Mouse (Mus musculus) hindbrain, embryonic 15.5 days (tissue): Measurements from ENCODE around the gene Mmp28. TPM values are rescaled to one million over a fixed set of nuclear protein-coding genes. Genes with fewer than 3 reads are reported as not detected.

Source experiments
- ATAC-seq: fragments of 200-750 bp; cut with Nextera tagmentation; 2 replicates; pipeline ENCODE4 v1.8.0; 2017; ENCODE audit warnings: low read depth, moderate number of reproducible peaks, moderate TSS enrichment; ENCODE audit not compliant: low FRiP score
- H3K27ac ChIP-seq: fragments of 300-500 bp; sonication (generic); replicated peaks from 2 replicates; pipeline ENCODE4 v1.5.1; 2015; ENCODE audit warnings: mild to moderate bottlenecking, inconsistent platforms
- H3K27me3 ChIP-seq: fragments of 300-500 bp; sonication (generic); 2 replicates; pipeline ENCODE4 v1.6.1; 2015; ENCODE audit warnings: control low read depth, inconsistent platforms
- H3K36me3 ChIP-seq: fragments of 300-500 bp; sonication (generic); 2 replicates; pipeline ENCODE4 v1.6.1; 2015; ENCODE audit warnings: control low read depth, inconsistent platforms
- H3K4me1 ChIP-seq: fragments of 300-500 bp; sonication (generic); replicated peaks from 2 replicates; pipeline ENCODE4 v1.6.1; 2015; ENCODE audit warnings: control low read depth, inconsistent platforms
- H3K4me2 ChIP-seq: fragments of 300-500 bp; sonication (generic); 2 replicates; pipeline ENCODE4 v1.6.1; 2015; ENCODE audit warnings: moderate library complexity, mild to moderate bottlenecking, inconsistent platforms
- H3K4me3 ChIP-seq: fragments of 300-500 bp; sonication (generic); 2 replicates; pipeline ENCODE4 v1.5.1; 2015; ENCODE audit warnings: mild to moderate bottlenecking, inconsistent platforms
- H3K9ac ChIP-seq: fragments of 300-500 bp; sonication (generic); 2 replicates; pipeline ENCODE4 v1.6.1; 2015; ENCODE audit warnings: inconsistent platforms
- H3K9me3 ChIP-seq: fragments of 300-500 bp; sonication (generic); 2 replicates; pipeline ENCODE4 v1.6.1; 2016; ENCODE audit warnings: control low read depth, inconsistent platforms
- WGBS: fragments of 180-500 bp; shearing (Covaris S2); methylation state at CpG from one replicate; pipeline ENCODE4 v1.1.7; 2015; 5-methylcytosine and 5-hydroxymethylcytosine counted together
- polyA plus RNA-seq: library from polyadenylated mRNA; unstranded; fragments of >200 nt; fragmentation: Nextera tagmentation; extraction: Ambion mirVana; gene quantifications from 2 replicates; pipeline ENCODE4 v1.2.1, GENCODE M21; 2015

The Mmp28 gene
- polyA plus RNA-seq, result 4.2 TPM in 2 replicates

DNA sequence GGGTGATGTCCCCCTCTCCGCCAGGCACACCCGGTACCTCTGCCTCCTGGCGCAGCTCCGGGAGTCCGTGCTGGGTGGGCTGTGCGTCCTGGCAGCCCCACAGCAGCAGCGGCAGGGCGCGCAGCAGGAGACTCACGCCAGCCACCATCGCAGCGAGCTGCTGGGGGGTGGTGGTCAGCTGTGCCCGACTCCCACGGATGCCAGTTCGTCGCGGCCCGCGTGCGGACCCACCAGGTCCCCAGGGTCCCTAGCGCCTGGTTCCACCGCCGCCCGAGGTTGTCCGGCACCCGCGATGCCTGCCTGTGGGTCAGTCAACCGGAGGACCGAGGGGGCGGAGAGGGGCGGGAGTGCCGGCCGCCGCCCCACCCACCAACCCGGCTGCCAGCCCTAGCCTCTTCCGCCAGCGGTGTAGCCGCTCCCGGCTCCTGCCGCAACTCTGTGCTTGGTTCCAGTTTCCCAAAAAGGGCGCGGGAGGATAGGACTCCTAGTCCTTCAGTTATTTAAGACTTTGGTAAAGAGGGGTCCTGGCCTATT lies at the start of gene Mmp28:
Gene Mmp28 (minus strand): TSS at position 361 of the 534 bp plus-strand sequence.
- H3K4me1 ChIP-seq, result peaks cover 28% of the 10 kb centered on the region
- H3K27me3 ChIP-seq, result peaks cover 32% of the 10 kb centered on the region
- WGBS, result 0% methylated on average over 41 of the region's 42 CpGs
- H3K4me3 ChIP-seq, result peak within 1 kb of the TSS; percentile 61
- no peaks in the 10 kb centered on the region for H3K36me3 ChIP-seq
- 0 out of 2 replicates have a peak within 1 kb of the TSS, but pooled peaks have one; percentile 16 for H3K27ac ChIP-seq
- peak within 1 kb of the TSS; percentile 68 for H3K9ac ChIP-seq
- no peaks in the 10 kb centered on the region for H3K9me3 ChIP-seq
- peak; percentile 50; the same call in 1 of the 2 replicates for ATAC-seq
- H3K4me2 ChIP-seq, result peak within 1 kb of the TSS; percentile 96

DNA sequence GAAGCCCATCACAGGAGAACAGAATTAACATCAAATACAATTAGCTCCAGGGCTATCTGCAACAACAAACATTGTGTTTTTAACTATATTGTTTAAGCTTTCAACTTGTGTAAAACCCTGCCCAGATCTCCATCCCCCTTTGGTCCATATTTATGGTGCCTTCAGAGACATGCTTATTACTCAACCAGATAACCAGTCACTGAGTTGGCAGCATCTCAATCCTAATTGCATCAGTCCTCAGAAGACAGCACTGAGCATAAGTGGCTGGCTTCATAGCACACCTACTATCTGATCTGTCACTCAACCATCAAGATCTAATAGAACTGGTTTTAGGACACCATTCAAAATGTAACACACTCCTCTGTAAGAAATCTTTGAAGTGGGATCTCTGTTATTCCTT lies 46.6 kb upstream of the Mmp28 start:
- Histone ChIP-seq H3K4me3 (no peak overlapping the region), H3K9me3 (no peaks in the 10 kb centered on the region), H3K9ac (no peak overlapping the region), H3K36me3 (peaks cover 32% of the 10 kb centered on the region), H3K4me1 (no peaks in the 10 kb centered on the region), H3K27me3 (no peaks in the 10 kb centered on the region), H3K27ac (no peak overlapping the region), H3K4me2 (no peak overlapping the region)
- no peak for ATAC-seq

DNA sequence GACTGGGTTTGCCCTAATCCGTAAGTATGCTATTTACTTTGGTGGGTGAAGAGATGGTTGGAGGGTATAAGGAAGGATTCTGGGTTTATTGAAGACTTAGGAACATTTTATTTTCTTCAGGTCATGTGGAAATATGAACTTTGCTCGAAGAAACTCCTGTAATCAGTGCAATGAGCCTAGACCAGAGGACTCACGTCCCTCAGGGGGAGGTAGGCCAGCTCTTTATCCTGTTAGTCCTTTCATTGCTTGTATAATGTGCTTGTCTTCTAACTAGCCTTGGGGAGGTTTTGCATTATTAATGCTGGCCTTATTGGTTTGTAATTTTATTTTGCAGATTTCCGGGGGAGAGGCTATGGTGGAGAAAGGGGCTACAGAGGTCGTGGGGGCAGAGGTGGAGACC lies 41.4 kb upstream of the Mmp28 start:
- no peaks in the 10 kb centered on the region for H3K27me3 ChIP-seq
- no peak for ATAC-seq
- H3K4me3 ChIP-seq, result no peak overlapping the region
- WGBS, result 89% methylated on average over 5 of the region's 5 CpGs
- no peaks in the 10 kb centered on the region for H3K9me3 ChIP-seq
- H3K9ac ChIP-seq, result no peak overlapping the region
- no peak overlapping the region for H3K27ac ChIP-seq
- no peaks in the 10 kb centered on the region for H3K4me1 ChIP-seq
- no peak overlapping the region for H3K4me2 ChIP-seq
- H3K36me3 ChIP-seq, result peaks cover 61% of the 10 kb centered on the region

GRCm38 (mm10) chr11:83495571-83495970 lies 32.7 kb upstream of the Mmp28 start:
- Histone ChIP-seq H3K4me2 (no peak overlapping the region), H3K9me3 (no peaks in the 10 kb centered on the region), H3K4me1 (0 out of 2 replicates have a peak, but pooled peaks cover 5% of the 10 kb centered on the region), H3K36me3 (peaks cover 16% of the 10 kb centered on the region; the same call in 1 of the 2 replicates), H3K27me3 (no peaks in the 10 kb centered on the region), H3K4me3 (no peak overlapping the region), H3K27ac (no peak overlapping the region), H3K9ac (no peak overlapping the region)
- WGBS, result 59% methylated on average over 2 of the region's 2 CpGs
- ATAC-seq, result no peak

DNA sequence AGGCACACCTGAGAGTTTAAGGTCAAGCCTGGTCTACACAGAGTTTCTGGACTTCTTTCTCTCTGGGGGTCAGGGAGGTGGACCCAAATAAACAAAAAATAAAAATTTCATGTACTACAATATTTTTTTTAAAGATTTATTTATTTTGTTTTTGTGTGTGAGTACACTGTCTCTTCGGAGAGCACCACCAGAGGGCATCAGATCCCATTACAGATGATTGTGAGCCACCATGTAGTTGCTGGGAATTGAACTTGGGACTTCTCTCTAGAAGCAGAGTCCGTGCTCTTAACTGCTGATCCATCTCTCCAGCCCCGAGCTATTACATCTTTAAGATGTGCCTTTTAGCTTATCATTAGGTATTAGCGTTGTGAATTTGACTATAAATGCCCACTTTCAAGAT lies 28.6 kb upstream of the Mmp28 start:
- Histone ChIP-seq H3K27ac (no peak overlapping the region), H3K4me2 (no peak overlapping the region), H3K4me1 (0 out of 2 replicates have a peak, but pooled peaks cover 5% of the 10 kb centered on the region), H3K27me3 (no peaks in the 10 kb centered on the region), H3K4me3 (no peak overlapping the region), H3K9ac (no peak overlapping the region), H3K9me3 (no peaks in the 10 kb centered on the region), H3K36me3 (peaks cover 26% of the 10 kb centered on the region)
- no peak for ATAC-seq
- 87% methylated on average over 4 of the region's 4 CpGs for WGBS

DNA sequence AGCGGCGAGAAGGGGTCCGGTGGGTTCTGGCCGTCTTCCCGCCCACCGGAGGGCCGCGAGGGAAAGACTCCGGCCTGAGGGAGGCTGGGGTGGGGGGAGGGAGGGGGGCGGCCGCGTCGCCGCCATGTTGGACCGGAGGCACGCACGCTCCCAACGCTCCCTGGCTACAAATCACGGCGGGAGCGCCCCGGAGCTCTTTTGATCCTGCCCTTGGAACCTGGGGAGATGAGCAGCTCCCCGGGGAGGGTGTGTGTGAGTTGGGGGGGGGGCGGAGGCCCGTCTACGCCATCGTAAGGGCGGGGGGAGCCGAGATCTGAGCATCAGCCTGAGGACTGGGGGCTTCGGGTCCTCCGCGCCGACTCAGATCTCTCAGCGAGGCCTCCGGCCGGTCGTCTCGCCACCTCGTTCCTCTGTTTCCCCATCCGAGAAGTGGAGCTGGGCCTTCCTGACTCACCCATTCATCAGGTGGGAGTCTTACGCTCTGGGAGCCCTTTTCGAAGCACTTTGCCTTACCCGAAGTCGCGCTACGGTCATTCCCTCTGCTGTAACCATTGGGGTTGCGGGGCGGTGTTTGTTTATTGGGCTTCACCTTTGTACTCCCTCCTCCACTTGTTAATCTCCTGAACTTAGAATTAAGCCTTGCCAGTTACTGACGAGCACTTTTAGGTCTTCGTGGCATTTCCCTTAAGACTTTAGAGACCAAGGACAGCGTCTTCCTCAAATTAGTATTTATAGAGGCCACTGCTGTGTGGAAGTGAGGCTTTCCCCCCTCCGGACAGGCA lies 10.6 kb upstream of the Mmp28 start:
- H3K36me3 ChIP-seq, result 0 out of 2 replicates have a peak, but pooled peaks cover 4% of the 10 kb centered on the region
- H3K9me3 ChIP-seq, result no peaks in the 10 kb centered on the region
- WGBS, result under 1% methylated on average over 50 of the region's 52 CpGs
- H3K27ac ChIP-seq, result peak overlapping the region; percentile 96
- H3K27me3 ChIP-seq, result peaks cover 5% of the 10 kb centered on the region; the same call in 1 of the 2 replicates
- peak; percentile 92 for ATAC-seq
- H3K4me1 ChIP-seq, result peaks cover 25% of the 10 kb centered on the region
- peak overlapping the region; percentile 84 for H3K9ac ChIP-seq
- H3K4me2 ChIP-seq, result peak overlapping the region; percentile 81
- peak overlapping the region; percentile 88 for H3K4me3 ChIP-seq

DNA sequence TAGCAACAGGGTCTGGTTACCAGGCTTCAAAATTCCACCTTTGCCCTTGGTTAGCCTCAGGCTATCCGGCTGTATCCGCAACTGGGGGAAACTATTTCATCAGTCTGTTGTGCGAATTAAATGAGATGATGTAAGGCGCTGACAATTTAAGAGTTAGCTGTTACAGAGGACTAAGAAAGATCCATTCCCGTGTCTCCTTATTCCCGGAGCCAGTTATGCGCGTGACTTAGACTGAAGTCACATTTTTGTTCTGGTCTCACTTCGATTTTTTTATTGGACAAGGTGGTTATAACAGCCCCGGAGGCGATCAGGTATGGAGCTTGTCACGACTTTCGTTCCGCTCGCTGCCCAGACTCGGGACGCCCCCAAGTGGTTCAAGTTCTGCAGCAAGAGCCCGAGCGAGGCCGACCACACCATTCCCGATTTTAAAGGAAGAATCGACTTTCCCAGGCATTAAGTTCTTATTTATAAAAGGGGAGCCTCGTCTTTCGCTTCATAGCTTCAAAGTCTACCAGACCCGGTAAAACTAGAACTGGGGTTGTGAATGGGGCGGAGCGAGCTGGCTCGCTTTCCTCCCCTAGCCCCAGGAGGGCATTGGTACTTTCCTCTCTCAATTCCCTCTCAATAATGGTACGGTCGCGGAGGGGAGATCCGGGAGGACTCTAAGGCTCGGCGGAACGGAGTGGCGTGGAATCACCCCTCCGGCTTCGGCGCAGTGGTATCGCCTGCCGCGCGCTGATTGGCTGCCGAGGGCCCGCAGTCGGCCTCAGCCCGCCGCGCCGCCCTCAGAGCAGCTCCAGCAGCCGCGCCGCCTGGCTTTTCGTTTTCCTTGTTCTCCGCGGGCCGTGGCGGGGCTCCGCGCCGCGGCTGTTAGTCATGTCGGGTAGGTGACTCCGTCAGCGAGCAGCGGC lies 9.7 kb upstream of the Mmp28 start, which contains the start of gene Taf15:
Gene Taf15 (plus strand): TSS at position 763 of the 911 bp plus-strand sequence.
- H3K9ac ChIP-seq, result peak within 1 kb of the TSS; percentile 84
- H3K4me1 ChIP-seq, result peaks cover 25% of the 10 kb centered on the region
- peak; percentile 98 for ATAC-seq
- H3K9me3 ChIP-seq, result no peaks in the 10 kb centered on the region
- peaks cover 5% of the 10 kb centered on the region; the same call in 1 of the 2 replicates for H3K27me3 ChIP-seq
- no peaks in the 10 kb centered on the region for H3K36me3 ChIP-seq
- H3K4me3 ChIP-seq, result peak within 1 kb of the TSS; percentile 88
- peak within 1 kb of the TSS; percentile 96 for H3K27ac ChIP-seq
- WGBS, result under 1% methylated on average over 65 of the region's 66 CpGs
- H3K4me2 ChIP-seq, result peak within 1 kb of the TSS; percentile 81

- no peak overlapping the region for H3K4me3 ChIP-seq
- H3K27ac ChIP-seq, result no peak overlapping the region
- H3K27me3 ChIP-seq, result peaks cover 5% of the 10 kb centered on the region; the same call in 1 of the 2 replicates
- no peak overlapping the region for H3K9ac ChIP-seq
- H3K36me3 ChIP-seq, result no peaks in the 10 kb centered on the region
- peak overlapping the region; percentile 81 for H3K4me2 ChIP-seq
- no peaks in the 10 kb centered on the region for H3K9me3 ChIP-seq
- no peak for ATAC-seq
- WGBS, result 90% methylated on average over 2 of the region's 2 CpGs
- H3K4me1 ChIP-seq, result peaks cover 33% of the 10 kb centered on the region
Observed at GRCm38 (mm10) chr11:83471766-83472165, 8.9 kb upstream of the Mmp28 start.

DNA sequence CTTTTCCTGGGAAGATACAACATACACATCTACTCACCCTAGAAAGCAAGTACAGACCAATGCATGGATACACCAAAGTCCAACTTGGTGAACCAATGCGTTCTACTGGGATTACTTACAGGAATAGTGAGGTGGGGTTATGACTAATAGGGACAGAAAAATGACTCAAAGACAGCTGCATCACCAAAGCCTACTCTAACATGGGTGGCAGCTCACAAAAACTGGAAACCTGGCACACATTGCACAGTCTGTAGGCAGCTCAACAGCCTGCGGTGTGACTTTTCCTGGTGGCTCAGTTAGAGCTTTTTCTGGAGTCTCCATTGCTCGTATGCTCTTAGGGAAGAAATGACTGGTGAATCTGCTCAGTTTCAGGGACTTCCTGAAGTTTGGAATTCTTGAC lies 5.9 kb upstream of the Mmp28 start:
- Histone ChIP-seq H3K9ac (no peak overlapping the region), H3K4me3 (no peak overlapping the region), H3K27ac (no peak overlapping the region), H3K9me3 (no peaks in the 10 kb centered on the region), H3K36me3 (no peaks in the 10 kb centered on the region), H3K27me3 (peaks cover 19% of the 10 kb centered on the region), H3K4me1 (peaks cover 24% of the 10 kb centered on the region), H3K4me2 (no peak overlapping the region)
- WGBS, result 91% methylated on average over 3 of the region's 3 CpGs
- ATAC-seq, result no peak

DNA sequence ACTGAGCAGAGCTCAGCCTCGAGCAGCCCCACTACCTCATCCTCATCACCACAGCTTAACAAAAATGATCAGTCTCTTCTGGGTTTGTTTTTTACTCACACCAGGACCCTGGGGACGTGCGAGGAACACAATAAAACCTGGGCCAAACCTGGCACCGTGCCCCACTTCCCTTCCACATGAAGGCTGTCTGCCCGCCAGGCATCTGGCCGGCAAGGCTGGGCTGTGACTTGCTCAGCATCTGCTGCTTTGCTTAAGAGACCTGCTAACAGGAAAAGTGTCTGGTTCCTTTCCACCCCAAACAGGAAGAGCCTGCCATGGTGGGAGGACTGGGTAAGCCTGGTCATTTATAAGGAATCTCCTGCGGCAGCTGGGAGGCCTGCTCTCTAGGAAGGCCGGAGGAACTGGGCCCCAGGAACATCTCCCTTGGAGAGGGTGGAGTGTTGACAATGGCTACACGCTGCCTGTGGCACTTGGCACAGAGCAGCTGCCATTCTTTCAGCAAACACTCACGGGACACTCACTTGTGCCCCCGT lies 4.3 kb upstream of the Mmp28 start:
- H3K9me3 ChIP-seq, result no peaks in the 10 kb centered on the region
- H3K4me2 ChIP-seq, result no peak overlapping the region
- H3K27ac ChIP-seq, result peak overlapping the region; percentile 61
- peaks cover 34% of the 10 kb centered on the region for H3K4me1 ChIP-seq
- ATAC-seq, result peak; percentile 46; the same call in 1 of the 2 replicates
- H3K9ac ChIP-seq, result no peak overlapping the region
- H3K4me3 ChIP-seq, result no peak overlapping the region
- peaks cover 28% of the 10 kb centered on the region for H3K27me3 ChIP-seq
- WGBS, result 40% methylated on average over 11 of the region's 11 CpGs
- no peaks in the 10 kb centered on the region for H3K36me3 ChIP-seq

GRCm38 (mm10) chr11:83465976-83466375 lies 3.1 kb upstream of the Mmp28 start:
- no peaks in the 10 kb centered on the region for H3K9me3 ChIP-seq
- H3K4me2 ChIP-seq, result no peak overlapping the region
- H3K36me3 ChIP-seq, result no peaks in the 10 kb centered on the region
- peak overlapping the region; percentile 61 for H3K27ac ChIP-seq
- no peak overlapping the region for H3K4me3 ChIP-seq
- 21% methylated on average over 2 of the region's 2 CpGs for WGBS
- peaks cover 28% of the 10 kb centered on the region for H3K4me1 ChIP-seq
- peaks cover 37% of the 10 kb centered on the region for H3K27me3 ChIP-seq
- peak; percentile 60 for ATAC-seq
- H3K9ac ChIP-seq, result no peak overlapping the region
